Mouse (Mus musculus): ENCODE measurements at regions not wholly inside any gene's neighbourhood (a gene's known extent, or its start where the extent isn't known, plus 50 kb on each side); places are given as distances from the start of the nearest gene placed in this dataset.

GRCm38 (mm10) chr4:12784479-12784878, 612.7 kb upstream of the Fam92a start:
- Histone ChIP-seq H3K36me3 (replicated peaks; ENCODE audit: control insufficient read depth, insufficient read depth) (no peaks in the 10 kb centered on the region), H3K4me3 (replicated peaks; ENCODE audit: low read length) (no peak overlapping the region), H3K27me3 (ENCODE audit: control insufficient read depth, insufficient read depth, low read length) (no peaks in the 10 kb centered on the region), H3K27ac (no peak overlapping the region), H3K4me2 (replicated peaks) (no peak overlapping the region), H3K4me1 (replicated peaks; ENCODE audit: control insufficient read depth, insufficient read depth, low read length) (peaks cover 6% of the 10 kb centered on the region), H3K9ac (no peak overlapping the region), H3K9me3 (ENCODE audit: control insufficient read depth, low read length) (no peaks in the 10 kb centered on the region)
- ATAC-seq (ENCODE audit: low FRiP score) = no peak
- DNase-seq (ENCODE audit: low spot score) = no peak
- 64% methylated on average over 3 of the region's 3 CpGs for WGBS

GRCm38 (mm10) chr4:12784068-12784467, 612.3 kb upstream of the Fam92a start:
- Histone ChIP-seq H3K4me1 (replicated peaks; ENCODE audit: control insufficient read depth, insufficient read depth, low read length) (peaks cover 6% of the 10 kb centered on the region), H3K4me2 (replicated peaks) (no peak overlapping the region), H3K9ac (no peak overlapping the region), H3K27me3 (ENCODE audit: control insufficient read depth, insufficient read depth, low read length) (no peaks in the 10 kb centered on the region), H3K4me3 (replicated peaks; ENCODE audit: low read length) (no peak overlapping the region), H3K27ac (no peak overlapping the region), H3K9me3 (ENCODE audit: control insufficient read depth, low read length) (no peaks in the 10 kb centered on the region), H3K36me3 (replicated peaks; ENCODE audit: control insufficient read depth, insufficient read depth) (no peaks in the 10 kb centered on the region)
- WGBS = 56% methylated on average over 11 of the region's 11 CpGs
- ATAC-seq (ENCODE audit: low FRiP score) = no peak
- no peak for DNase-seq (ENCODE audit: low spot score)

- no peak overlapping the region for H3K9ac ChIP-seq
- no peak overlapping the region for H3K27ac ChIP-seq
- WGBS = 54% methylated on average over 10 of the region's 10 CpGs
- no peak overlapping the region for H3K4me3 ChIP-seq (replicated peaks; ENCODE audit: low read length)
- no peak overlapping the region for H3K4me2 ChIP-seq (replicated peaks)
- ATAC-seq (ENCODE audit: low FRiP score) (peak; percentile 21; the same call in 1 of the 2 replicates), DNase-seq (ENCODE audit: low spot score) (no peak)
- H3K27me3 ChIP-seq (ENCODE audit: control insufficient read depth, insufficient read depth, low read length) = no peaks in the 10 kb centered on the region
- no peaks in the 10 kb centered on the region for H3K9me3 ChIP-seq (ENCODE audit: control insufficient read depth, low read length)
- no peaks in the 10 kb centered on the region for H3K36me3 ChIP-seq (replicated peaks; ENCODE audit: control insufficient read depth, insufficient read depth)
- H3K4me1 ChIP-seq (replicated peaks; ENCODE audit: control insufficient read depth, insufficient read depth, low read length) = peaks cover 6% of the 10 kb centered on the region
These were observed 610.4 kb upstream of the Fam92a start for GRCm38 (mm10) chr4:12781969-12782904.

- no peaks in the 10 kb centered on the region for H3K9me3 ChIP-seq (ENCODE audit: control insufficient read depth, low read length)
- H3K27ac ChIP-seq = no peak overlapping the region
- H3K4me1 ChIP-seq (replicated peaks; ENCODE audit: control insufficient read depth, insufficient read depth, low read length) = peaks cover 11% of the 10 kb centered on the region
- ATAC-seq (ENCODE audit: low FRiP score) (no peak), DNase-seq (ENCODE audit: low spot score) (no peak)
- no peaks in the 10 kb centered on the region for H3K27me3 ChIP-seq (ENCODE audit: control insufficient read depth, insufficient read depth, low read length)
- H3K9ac ChIP-seq = no peak overlapping the region
- no peak overlapping the region for H3K4me2 ChIP-seq (replicated peaks)
- no peak overlapping the region for H3K4me3 ChIP-seq (replicated peaks; ENCODE audit: low read length)
- no peaks in the 10 kb centered on the region for H3K36me3 ChIP-seq (replicated peaks; ENCODE audit: control insufficient read depth, insufficient read depth)
- WGBS = 92% methylated on average over 2 of the region's 2 CpGs
These were observed 608.4 kb upstream of the Fam92a start for GRCm38 (mm10) chr4:12780254-12780653.

GRCm38 (mm10) chr4:12779211-12779610, 607.4 kb upstream of the Fam92a start:
- H3K4me3 ChIP-seq (replicated peaks; ENCODE audit: low read length) = no peak overlapping the region

GRCm38 (mm10) chr4:12778163-12778562, 606.3 kb upstream of the Fam92a start:
- ATAC-seq (ENCODE audit: low FRiP score) (no peak), DNase-seq (ENCODE audit: low spot score) (no peak)
- Histone ChIP-seq H3K9ac (no peak overlapping the region), H3K27ac (no peak overlapping the region), H3K4me2 (replicated peaks) (no peak overlapping the region), H3K4me1 (replicated peaks; ENCODE audit: control insufficient read depth, insufficient read depth, low read length) (peaks cover 5% of the 10 kb centered on the region), H3K27me3 (ENCODE audit: control insufficient read depth, insufficient read depth, low read length) (no peaks in the 10 kb centered on the region), H3K4me3 (replicated peaks; ENCODE audit: low read length) (no peak overlapping the region), H3K36me3 (replicated peaks; ENCODE audit: control insufficient read depth, insufficient read depth) (no peaks in the 10 kb centered on the region), H3K9me3 (ENCODE audit: control insufficient read depth, low read length) (no peaks in the 10 kb centered on the region)
- 80% methylated on average over 2 of the region's 2 CpGs for WGBS

More at GRCm38 (mm10) chr4:12779211-12779610, 607.4 kb upstream of the Fam92a start:
- Histone ChIP-seq H3K4me2 (replicated peaks) (no peak overlapping the region), H3K27ac (no peak overlapping the region), H3K4me1 (replicated peaks; ENCODE audit: control insufficient read depth, insufficient read depth, low read length) (peaks cover 7% of the 10 kb centered on the region), H3K9me3 (ENCODE audit: control insufficient read depth, low read length) (no peaks in the 10 kb centered on the region), H3K27me3 (ENCODE audit: control insufficient read depth, insufficient read depth, low read length) (no peaks in the 10 kb centered on the region), H3K9ac (no peak overlapping the region), H3K36me3 (replicated peaks; ENCODE audit: control insufficient read depth, insufficient read depth) (no peaks in the 10 kb centered on the region)
- DNase-seq (ENCODE audit: low spot score) (no peak), ATAC-seq (ENCODE audit: low FRiP score) (no peak)
- WGBS = 74% methylated on average over 1 of the region's 1 CpGs

- Histone ChIP-seq H3K4me3 (replicated peaks; ENCODE audit: low read length) (no peak overlapping the region), H3K36me3 (replicated peaks; ENCODE audit: control insufficient read depth, insufficient read depth) (no peaks in the 10 kb centered on the region), H3K9me3 (ENCODE audit: control insufficient read depth, low read length) (no peaks in the 10 kb centered on the region), H3K4me2 (replicated peaks) (no peak overlapping the region), H3K9ac (no peak overlapping the region), H3K27me3 (ENCODE audit: control insufficient read depth, insufficient read depth, low read length) (no peaks in the 10 kb centered on the region), H3K4me1 (replicated peaks; ENCODE audit: control insufficient read depth, insufficient read depth, low read length) (peaks cover 5% of the 10 kb centered on the region), H3K27ac (peak overlapping the region; percentile 14; the same call in 1 of the 2 replicates)
- DNase-seq (ENCODE audit: low spot score) = no peak
- 86% methylated on average over 2 of the region's 2 CpGs for WGBS
- ATAC-seq (ENCODE audit: low FRiP score) = no peak
These were observed 604.4 kb upstream of the Fam92a start for GRCm38 (mm10) chr4:12776217-12776578.

- H3K9ac ChIP-seq = no peak overlapping the region
- 35% methylated on average over 3 of the region's 3 CpGs for WGBS
- H3K4me3 ChIP-seq (replicated peaks; ENCODE audit: low read length) = no peak overlapping the region
- ATAC-seq (ENCODE audit: low FRiP score) (no peak), DNase-seq (ENCODE audit: low spot score) (peak; percentile 63)
- 0 out of 2 replicates have a peak overlapping the region, but pooled peaks have one; percentile 58 for H3K27ac ChIP-seq
- H3K36me3 ChIP-seq (replicated peaks; ENCODE audit: control insufficient read depth, insufficient read depth) = no peaks in the 10 kb centered on the region
- no peaks in the 10 kb centered on the region for H3K9me3 ChIP-seq (ENCODE audit: control insufficient read depth, low read length)
- H3K4me1 ChIP-seq (replicated peaks; ENCODE audit: control insufficient read depth, insufficient read depth, low read length) = peaks cover 5% of the 10 kb centered on the region
- no peak overlapping the region for H3K4me2 ChIP-seq (replicated peaks)
- H3K27me3 ChIP-seq (ENCODE audit: control insufficient read depth, insufficient read depth, low read length) = no peaks in the 10 kb centered on the region
These were observed 603.9 kb upstream of the Fam92a start for GRCm38 (mm10) chr4:12775524-12776216.

GRCm38 (mm10) chr4:12775090-12775489, 603.3 kb upstream of the Fam92a start:
- H3K27me3 ChIP-seq (ENCODE audit: control insufficient read depth, insufficient read depth, low read length) = no peaks in the 10 kb centered on the region
- DNase-seq (ENCODE audit: low spot score) = no peak
- peaks cover 5% of the 10 kb centered on the region for H3K4me1 ChIP-seq (replicated peaks; ENCODE audit: control insufficient read depth, insufficient read depth, low read length)
- H3K9ac ChIP-seq = no peak overlapping the region
- WGBS = 23% methylated on average over 4 of the region's 4 CpGs
- no peak for ATAC-seq (ENCODE audit: low FRiP score)
- H3K9me3 ChIP-seq (ENCODE audit: control insufficient read depth, low read length) = no peaks in the 10 kb centered on the region
- peak overlapping the region; percentile 58; the same call in 1 of the 2 replicates for H3K27ac ChIP-seq
- no peaks in the 10 kb centered on the region for H3K36me3 ChIP-seq (replicated peaks; ENCODE audit: control insufficient read depth, insufficient read depth)
- H3K4me3 ChIP-seq (replicated peaks; ENCODE audit: low read length) = no peak overlapping the region
- H3K4me2 ChIP-seq (replicated peaks) = no peak overlapping the region
